Mouse (Mus musculus): ENCODE measurements at regions not wholly inside any gene's neighbourhood (a gene's known extent, or its start where the extent isn't known, plus 50 kb on each side); places are given as distances from the start of the nearest gene placed in this dataset.

DNA sequence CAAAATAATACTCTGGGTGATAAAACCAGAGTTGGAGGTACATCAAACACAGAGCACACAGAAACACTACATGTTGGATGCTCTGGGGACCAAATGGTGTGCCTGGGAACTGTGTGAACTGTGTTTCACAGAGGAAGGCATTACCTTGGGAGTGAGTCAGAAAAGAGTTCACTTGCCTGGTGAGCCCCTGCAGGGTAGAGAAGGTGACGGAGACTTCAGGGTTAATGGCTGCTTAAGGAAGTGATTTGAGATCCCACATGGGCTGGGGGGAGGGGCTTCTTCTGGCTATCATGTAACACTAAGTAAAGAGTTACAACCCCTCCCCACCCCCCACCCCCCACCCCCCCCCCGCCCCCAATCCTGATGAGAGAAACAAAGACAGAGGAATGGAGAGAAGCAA lies 164.6 kb downstream of the Gm45692 start:
- no peak for DNase-seq (ENCODE audit: low read depth, low spot score)

DNA sequence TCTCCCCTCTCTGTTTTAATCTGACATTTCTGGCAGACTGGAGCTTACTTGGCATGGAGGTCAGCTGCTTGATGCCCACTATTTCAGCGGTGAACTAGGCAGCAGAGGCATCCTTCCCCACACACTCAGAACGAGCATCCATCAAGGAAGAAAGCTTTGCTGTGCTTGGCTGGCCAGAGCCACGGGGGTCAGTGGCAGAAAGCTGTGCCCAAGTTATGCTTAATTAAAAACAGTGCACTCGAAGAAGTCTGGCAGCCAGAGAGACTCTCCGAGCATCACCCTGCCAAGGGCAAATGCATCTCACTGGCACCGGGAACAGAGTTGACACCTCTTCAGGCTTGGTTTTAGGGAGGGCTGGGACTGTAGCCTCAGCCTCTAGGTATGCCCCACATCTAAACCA lies 168.3 kb downstream of the Gm45692 start:
- DNase-seq (ENCODE audit: low read depth, low spot score): no peak

DNA sequence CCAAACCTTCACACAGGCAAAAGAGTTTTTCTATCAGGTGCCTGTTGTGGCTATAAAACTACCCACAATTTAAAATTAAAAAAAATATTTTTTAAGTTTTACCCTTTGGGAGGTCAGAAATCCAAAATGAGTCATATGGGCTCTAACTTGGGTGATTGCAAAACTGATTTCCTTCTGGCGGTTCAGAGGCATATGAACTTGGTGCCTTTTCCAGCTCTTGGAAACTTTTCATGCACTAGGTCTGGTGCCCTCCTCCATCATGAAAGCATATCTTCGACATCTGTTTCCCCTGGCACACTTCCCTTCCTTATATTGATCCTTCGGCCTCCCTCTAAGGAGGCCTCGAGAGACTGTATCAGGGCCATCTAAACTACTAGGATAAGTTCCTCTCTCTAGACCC lies 168.8 kb downstream of the Gm45692 start:
- DNase-seq (ENCODE audit: low read depth, low spot score): no peak

DNA sequence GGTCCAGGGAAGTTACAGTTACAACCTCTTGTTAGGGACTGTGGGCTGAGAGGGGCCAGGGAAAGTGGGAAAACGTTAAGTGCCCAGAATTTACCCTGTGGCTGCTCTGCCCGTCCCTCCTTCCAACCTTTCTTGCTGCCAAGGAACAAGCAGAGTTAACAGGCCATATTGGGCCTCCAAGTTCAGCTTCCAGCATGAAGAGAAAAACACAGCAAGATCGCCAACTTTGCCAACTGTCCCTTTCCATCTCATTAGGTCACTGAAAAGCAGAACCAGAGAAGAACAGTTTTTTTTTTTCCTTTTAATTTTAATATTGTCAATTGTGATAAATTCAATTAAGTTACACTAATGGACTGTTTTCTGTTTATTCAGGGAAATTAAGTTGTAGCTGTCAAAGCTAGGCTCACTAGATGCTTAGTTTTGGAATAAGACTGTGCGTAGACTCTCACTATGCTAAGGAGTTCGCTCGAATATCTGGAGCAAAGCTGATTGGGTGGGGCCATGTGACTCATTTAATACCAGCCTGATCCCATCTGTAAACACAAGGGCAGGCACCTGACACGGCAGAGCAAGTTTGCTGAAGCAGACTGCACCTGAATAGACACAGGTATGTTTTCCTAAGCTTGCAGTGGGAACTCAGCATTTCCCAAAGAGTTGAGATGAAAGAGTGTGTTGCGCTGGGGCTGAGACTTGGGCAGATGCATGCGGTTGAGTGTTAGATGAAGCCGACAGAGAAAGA lies 178.9 kb downstream of the Gm45692 start:
- no peak for DNase-seq (ENCODE audit: low read depth, low spot score)

DNA sequence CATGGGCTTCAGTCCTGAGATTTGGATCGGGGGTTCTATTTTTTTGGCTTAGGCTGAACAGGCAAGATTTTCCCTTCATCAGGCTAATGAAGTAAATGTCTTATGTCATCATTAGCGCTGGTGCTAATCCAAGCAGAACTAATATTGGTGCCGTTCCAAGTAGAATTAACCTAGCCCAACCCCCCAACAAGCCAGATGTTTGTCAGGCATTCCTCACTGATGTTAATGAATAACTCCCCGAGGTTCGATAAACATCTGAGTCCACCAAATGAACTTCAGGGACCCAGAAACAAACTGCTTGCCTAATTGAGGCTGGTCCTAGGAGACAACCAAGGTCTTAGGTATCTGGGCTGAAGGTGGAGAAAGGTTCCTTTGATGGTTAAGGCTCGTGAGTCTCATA lies 180.9 kb downstream of the Gm45692 start:
- no peak for DNase-seq (ENCODE audit: low read depth, low spot score)

DNA sequence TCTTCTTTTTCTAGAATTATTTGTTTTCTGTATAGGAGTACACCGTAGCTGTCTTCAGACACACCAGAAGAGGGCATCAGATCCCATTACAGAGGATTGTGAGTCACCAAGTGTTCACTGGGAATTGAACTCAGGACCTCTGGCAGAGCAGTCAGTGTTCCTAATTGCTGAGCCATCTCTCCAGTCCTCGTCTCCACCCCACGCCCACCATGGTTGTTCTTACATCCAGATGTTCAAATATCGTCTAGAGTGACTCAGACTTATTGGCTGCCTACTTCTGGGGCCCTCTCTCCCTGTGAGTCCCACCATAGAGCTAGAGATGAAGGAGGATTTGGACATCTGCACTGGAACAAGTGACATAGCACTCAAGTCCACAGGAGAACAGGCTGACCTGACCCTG lies 182.6 kb downstream of the Gm45692 start:
- DNase-seq (ENCODE audit: low read depth, low spot score): no peak

DNA sequence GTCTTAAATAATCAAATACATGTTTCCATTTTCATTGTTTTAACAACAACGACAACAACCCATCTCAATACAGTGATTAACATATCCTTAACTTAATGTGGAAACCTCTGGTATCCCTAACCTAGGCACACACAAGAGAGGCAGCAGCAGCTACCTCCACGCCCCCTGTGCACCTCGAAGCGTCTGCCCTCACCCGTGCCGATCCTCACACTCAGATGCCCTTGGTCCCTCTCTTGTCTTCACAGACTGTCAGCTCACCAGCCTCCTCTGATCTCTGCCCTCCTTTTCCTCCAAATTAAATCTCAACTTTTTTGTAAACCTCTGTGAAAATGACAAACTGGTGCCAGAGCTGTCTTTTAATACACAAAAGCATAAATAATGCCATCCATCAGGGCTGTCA lies 185.2 kb downstream of the Gm45692 start:
- DNase-seq (ENCODE audit: low read depth, low spot score): no peak

DNA sequence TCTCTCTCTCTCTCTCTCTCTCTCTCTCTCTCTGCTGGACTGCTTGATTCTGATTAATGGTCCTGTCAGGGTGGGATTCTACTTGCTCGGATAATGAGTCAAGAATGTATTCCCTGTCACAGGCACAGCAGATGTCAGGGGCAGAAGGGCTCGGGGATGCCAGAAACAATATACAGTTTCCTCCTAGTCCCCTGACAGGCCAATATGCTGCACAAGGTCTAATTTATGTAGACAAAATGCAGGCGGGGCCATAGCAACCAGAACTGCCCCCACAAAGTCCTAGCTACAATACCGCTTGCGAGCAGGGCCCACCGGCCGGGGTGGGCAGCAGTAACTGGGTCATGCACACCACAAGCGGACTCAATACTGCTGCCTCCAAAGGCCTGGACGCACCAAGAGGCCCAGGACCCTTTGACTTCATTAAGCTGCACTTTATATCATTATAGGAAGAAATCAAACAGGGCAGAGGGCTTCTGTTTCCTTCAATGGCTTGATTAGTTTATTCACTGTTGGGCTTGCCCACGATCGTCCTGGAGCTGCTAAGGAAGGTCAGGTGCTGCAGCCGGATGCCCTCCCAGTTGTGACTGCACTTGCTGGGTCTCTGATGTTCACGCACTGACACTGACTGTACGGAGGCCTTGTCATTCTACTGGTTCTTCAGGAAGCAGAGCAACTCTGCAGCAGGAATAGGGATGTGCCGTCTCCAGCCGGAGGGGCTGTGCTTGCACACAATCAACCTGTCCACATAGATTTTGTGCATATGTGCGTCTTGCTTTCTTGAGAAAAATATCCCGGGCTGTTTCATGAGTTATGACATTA lies 185.9 kb downstream of the Gm45692 start:
- DNase-seq (ENCODE audit: low read depth, low spot score): no peak

DNA sequence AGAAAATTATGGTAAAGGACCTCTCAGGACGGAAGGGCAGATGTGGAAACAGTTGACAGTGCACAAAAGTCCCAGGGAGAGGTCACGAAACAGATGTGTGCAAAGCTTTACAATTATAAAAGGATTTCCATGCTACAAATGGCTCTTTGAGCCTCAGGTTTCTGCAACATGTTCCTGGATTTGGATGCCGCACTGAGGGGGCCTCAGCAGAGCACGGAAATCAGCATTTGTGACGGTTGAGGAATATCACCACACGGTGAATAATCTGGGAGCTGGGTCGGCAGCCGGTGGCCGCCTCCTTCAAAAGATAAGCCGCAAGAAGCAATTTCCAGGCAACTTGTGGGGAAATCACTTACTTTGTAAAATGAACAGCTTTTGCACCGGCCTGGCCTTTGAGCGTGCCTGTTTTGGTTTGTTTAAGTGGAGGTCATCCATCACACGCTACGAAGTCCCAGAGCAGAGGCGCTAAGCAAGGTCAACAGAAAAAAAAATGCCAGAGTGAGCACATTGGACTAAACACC lies 188.8 kb downstream of the Gm45692 start:
- DNase-seq (ENCODE audit: low read depth, low spot score): no peak

DNA sequence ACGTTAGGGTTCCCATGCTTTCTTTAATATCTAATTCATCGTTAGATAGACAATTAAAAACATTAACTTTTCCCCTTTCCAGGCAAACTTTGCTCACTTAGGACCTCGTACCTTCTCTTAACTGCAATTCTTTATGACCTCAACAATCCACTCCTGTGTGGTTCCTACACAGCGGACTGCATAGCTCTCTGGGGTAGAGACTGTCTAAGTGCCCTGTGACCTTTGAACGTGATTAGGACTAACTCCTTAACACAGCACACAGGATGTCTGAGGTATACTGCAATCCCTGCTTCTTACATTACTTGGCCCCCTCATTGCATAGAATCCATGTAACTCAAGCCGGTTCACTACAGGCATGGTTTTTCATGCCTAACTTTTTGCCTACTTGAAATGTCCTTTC lies 190.4 kb downstream of the Gm45692 start:
- DNase-seq (ENCODE audit: low read depth, low spot score): no peak

DNA sequence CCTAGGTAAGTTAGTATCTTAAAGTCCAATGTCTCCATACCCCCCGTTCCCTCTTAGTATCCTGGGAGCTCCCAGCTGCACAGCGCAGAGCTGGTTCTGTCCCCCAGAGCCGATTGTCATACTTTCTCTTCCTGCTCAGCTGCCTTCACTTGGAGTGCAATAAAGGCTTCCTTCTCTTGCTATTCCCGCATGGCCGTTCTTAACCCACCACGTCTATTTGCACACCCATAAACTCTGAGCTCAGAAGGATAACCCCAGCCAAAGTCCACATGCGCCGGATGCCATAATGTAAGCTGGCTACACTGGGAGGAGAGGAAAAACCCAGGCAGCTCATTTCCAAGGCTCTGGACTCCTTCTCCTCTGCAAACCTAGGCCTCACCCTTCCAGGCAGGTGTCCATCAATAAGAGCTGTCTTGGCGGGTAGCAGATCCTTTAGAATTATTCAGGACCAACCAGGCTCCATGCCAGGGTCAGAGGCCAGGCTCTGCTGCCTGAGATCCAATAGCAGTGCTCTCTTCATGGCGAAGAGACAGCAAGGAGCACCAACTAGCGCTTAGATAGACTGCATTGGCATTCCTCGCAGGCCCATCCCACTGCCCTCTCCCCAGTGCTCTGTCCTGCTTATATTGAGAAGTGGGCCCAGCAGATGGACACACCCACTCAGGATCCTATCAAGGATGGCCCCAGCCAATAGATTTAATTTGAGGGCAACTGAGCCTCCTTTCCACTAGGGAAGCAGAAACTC lies 204.4 kb downstream of the Gm45692 start:
- no peak for DNase-seq (ENCODE audit: low read depth, low spot score)

DNA sequence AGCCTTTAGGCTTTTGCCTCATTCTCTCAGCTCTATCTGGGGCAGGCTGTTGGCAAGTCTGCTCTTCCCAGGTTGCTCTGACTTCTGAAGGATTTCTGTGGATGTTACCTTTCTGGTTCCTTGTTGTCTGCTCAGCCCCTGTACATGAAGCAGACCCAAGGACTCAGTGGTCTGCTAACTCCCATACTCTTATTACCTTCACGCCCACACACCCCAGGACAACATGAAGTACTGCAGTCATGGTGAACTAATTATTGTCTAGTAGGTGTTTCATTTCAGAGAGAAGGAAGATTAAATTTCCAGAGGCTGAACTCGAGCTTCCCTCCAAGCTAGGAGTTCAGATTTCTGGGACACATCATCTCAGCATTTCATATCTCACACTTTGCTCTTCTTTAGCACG lies 205.3 kb downstream of the Gm45692 start:
- DNase-seq (ENCODE audit: low read depth, low spot score): no peak

DNA sequence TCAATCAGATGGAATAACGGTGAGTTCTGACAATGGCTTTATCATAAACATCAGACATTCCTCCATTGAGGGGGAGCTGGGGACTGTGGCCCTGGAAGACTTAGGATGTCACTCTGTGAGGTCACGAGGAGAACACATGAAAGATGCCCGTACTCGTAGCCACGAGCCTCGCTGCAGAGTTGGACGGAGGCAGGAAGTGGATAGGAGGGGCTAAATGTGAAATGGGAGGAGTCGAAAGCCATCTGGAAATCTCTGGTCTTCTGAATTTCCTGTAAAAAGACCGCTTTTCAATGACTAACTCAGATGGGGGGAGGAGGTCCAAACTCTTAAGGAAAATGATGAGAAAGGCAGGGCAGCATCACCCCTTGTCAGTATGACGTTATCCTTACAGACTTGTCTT lies 210.5 kb downstream of the Gm45692 start:
- DNase-seq (ENCODE audit: low read depth, low spot score): no peak

DNA sequence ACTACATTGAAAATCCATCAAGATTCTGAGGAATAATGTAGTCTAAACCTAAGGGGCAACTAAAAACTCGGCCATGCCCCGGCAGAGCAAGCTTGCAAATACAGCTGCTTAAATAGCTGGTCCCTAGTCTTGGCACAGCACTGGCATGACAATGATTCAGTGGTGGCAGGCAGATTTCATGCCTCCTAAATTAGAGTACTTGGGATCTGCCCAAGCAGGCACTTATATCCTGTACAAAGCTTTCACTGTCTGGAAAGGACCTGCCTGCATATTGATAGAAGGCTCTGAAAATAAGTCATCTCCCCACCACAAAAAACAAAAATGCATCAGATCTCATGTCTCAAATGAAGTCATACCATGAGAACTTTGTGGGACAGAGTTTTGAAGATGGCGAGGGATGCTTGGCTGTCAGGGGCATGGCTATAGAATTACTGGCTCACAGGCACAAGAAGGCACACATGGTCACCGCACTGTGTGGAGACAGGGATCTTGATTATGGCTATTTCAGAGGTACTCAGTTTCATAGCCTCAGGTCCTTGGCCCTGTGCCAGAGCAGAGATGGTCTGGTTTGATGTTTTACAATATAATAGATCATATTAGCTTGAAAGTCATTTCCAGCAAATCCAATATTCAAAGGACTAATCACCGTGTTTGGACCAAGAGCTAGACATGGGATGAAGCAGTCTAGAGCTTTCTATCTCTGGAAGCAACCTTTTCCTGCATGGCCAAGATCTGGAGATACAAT lies 217.7 kb downstream of the Gm45692 start:
- no peak for DNase-seq (ENCODE audit: low read depth, low spot score)

DNA sequence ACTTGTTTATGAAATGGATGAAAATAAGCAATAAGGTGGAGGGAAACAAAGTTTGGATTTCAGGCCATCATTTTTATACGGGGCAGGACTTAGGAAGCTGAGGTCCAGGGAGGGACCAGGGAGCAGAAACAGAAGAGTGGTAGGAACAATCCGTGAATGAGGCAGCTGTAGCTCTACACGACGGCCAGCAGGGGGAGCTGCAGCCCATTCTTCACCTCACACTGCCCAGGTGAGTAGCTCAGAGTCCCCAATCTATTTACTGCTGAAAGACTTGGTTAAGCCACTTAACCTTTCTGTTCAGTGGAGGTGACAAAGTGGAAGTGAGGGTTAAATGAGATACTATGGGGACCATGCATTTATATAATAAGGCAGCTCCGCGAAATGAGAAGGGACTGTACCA lies 225.7 kb downstream of the Gm45692 start:
- DNase-seq (ENCODE audit: low read depth, low spot score): peak; percentile 53

DNA sequence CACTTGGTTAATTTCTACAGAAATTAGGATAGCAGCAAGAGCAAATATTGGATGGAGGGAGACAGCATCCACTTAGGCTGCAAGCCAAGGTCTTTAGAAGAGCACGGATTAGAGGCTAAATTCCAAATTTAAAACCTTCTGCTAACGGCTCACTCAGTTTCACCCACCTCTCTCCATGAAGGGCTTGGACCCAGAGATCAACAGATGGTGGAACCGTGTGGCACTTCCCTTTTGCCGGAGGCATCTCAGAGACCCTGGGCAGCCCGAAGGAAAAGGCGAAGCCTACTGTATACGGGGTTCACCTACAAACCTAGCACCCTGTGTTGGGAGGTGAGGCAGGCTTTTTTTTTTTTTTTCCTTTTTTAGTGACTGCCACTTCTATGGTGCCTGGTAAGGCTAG lies 229.9 kb downstream of the Gm45692 start:
- DNase-seq (ENCODE audit: low read depth, low spot score): no peak

DNA sequence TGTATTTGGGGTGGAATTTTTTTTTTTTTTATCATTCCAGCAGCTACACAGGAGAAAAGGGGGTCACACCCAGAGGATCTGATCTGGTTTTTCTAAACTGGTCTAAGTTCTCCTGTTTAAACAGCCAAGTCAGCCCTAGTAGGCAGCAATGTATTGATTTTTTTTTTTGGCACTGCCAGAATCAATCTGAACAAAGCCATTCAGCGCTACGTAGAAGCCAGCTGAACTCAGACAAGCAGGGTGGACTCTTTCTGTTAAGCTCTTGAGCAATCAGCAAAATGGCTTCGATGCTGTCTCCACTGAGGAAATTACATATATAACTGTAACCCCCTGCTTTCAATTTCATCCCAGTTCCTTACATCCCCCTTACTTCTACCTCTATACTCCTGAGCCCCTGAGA lies 230.5 kb downstream of the Gm45692 start:
- no peak for DNase-seq (ENCODE audit: low read depth, low spot score)

DNA sequence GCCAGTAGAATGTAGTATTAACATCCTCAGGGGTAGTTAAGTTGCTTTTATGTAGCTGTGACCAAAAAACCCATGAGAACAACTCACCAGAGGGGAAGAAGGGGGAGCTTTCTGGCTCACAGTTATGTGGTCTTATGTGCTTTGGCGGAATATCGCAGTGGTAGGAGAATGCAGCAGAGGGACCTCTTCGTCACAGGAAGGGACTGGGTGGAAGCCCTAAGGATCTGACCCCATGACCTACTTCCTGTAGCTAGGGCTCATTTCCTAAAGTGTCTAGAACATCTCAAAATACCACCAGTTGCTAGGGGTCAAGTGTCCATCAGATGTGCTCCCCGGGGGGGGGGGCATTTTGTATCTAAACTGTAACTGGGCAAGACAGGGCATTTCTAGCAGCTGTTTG lies 231.3 kb downstream of the Gm45692 start:
- DNase-seq (ENCODE audit: low read depth, low spot score): no peak

DNA sequence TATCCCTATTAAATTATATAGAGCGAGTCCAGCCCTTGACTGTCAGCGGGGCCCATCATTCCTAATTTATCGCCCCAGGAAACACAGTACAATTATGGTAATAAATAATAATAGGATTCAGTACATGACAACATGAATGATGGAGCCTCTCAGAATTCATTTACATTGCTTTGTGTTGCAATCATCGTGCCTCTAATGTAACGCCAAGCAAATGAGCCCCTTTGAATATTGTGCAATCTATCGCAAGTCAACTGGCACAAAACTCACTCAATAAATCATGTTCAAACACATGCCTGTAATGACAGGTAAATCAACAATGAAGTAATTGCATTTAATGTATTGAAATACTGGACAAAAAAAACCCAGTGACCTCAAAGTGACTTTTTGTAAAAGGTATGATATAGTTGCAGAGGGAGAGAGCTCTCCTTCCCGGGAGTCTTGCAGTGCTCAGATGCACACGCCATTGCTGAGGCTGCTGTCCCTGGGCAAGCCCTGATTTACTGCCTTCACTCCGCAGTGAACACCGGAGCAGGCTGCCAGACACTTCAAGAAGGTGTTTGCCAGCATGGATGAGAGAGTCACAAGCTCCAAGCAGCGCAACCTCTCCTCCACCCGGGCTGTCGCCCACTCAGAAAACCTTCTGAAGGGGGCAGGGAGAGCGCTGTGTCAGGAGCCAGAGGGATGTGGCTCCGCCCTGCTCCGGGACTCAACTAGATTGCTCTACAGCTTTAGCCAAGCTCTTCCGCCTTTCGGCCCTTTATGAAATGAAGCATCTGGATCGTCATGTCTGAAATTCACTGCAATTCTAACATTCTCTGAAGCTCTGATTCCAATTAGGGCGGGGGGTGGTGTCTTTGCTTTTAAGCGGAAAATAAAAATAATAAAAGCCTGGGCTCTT lies 232.6 kb downstream of the Gm45692 start:
- DNase-seq (ENCODE audit: low read depth, low spot score): no peak

DNA sequence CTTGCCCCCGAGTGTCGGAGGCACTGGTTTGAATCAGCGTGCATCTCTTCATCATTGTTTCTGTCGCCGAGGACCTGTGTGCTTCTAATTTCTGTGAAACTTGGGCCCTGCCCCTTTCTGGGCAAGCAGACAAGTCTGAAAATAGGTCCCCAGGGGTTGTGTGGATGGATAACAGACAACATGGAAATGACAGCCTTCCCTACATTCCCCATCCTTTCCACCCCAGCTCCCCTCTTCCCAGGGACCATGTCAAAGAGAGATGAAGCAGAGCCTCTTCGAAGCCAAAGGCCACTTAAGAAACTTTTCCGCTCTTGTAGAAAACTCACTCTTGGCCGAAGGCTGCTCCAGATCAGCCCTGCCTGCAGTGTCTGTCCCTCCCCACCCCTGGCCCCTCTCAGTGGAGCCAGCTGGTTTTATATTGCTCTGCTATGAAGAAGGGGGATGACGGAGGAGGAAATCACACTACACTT lies 233.2 kb downstream of the Gm45692 start:
- no peak for DNase-seq (ENCODE audit: low read depth, low spot score)

Measured in A20 (cell line).